In genomic region chr5:114127374-114128349, GRCm38 (mm10) we compare ENCODE assay signal across 8 mouse cellular contexts. TPM values are rescaled to one million over a fixed set of nuclear protein-coding genes. Genes with fewer than 3 reads are reported as not detected.
DNase-seq lines count a peak whose midpoint lies in the region; ATAC-seq and TF ChIP-seq lines count a peak whose summit lies in the region.

Gene Alkbh2, minus strand, starts transcription at chr5:114128218.

- H3K36me3 ChIP-seq in lung, postnatal 0 days (ENCODE audit: insufficient read depth, low read length), result peaks cover 6% of the 10 kb centered on the region; the same call in 1 of the 2 replicates

- WGBS in lung, postnatal 0 days, result under 1% methylated on average over 63 of the region's 69 CpGs

- TF ChIP-seq CTCF in lung, postnatal 0 days (IDR thresholded peaks at IDR 0.05), result peak; percentile 98

- no peaks in the 10 kb centered on the region for H3K9me3 ChIP-seq in lung, postnatal 0 days (ENCODE audit: low read length)

- peak within 1 kb of the TSS; percentile 61 for H3K4me3 ChIP-seq in lung, postnatal 0 days (ENCODE audit: low read depth, low read length)

- ATAC-seq in frontal cortex, adult (ENCODE audit: low TSS enrichment), result peak; percentile 28; the same call in 1 of the 2 replicates
- peak; percentile 54 to 63 for ATAC-seq in hematopoietic stem cell, adult 5-6 weeks (replicated peaks in 1 of 2; ENCODE audit: insufficient read depth in 1 of 2, low FRiP score in 2 of 2, low TSS enrichment in 1 of 2, low read depth in 1 of 2, poor library complexity in 2 of 2, severe bottlenecking in 2 of 2)
- ATAC-seq in lung, postnatal 0 days, result peak; percentile 24

- peak within 1 kb of the TSS; percentile 77 for H3K27ac ChIP-seq in lung, postnatal 0 days (ENCODE audit: low read length)

- H3K4me2 ChIP-seq in lung, postnatal 0 days (replicated peaks; ENCODE audit: low read depth, low read length), result peak within 1 kb of the TSS; percentile 97

- H3K9ac ChIP-seq in lung, postnatal 0 days (replicated peaks; ENCODE audit: low read depth), result peak within 1 kb of the TSS; percentile 39

- peak; percentile 86 for DNase-seq in MN1 (ENCODE audit: low spot score)
- DNase-seq in cerebellum, adult 9-10 months, result peak; percentile 84
- DNase-seq in layer of hippocampus, adult 9-11 months, result peak; percentile 67
- DNase-seq in lung, postnatal 0 days (ENCODE audit: low spot score), result peak; percentile 76
- DNase-seq in ovary, postnatal 14 days (ENCODE audit: low spot score), result peak; percentile 81
- DNase-seq in thymus, postnatal 25 days, result peak; percentile 90

- H3K4me1 ChIP-seq in lung, postnatal 0 days (ENCODE audit: insufficient read depth, low read depth, low read length), result peaks cover 4% of the 10 kb centered on the region; the same call in 1 of the 2 replicates

- no peaks in the 10 kb centered on the region for H3K27me3 ChIP-seq in lung, postnatal 0 days (replicated peaks; ENCODE audit: insufficient read depth, low read length)

- TF ChIP-seq EP300 in lung, postnatal 0 days (IDR thresholded peaks at IDR 0.05), result no peak

RNA-seq across cellular contexts. Expression of gene Alkbh2, which starts in this region (rescaled TPM):
- 9.3 and 13.7 TPM in 2 replicates for total RNA-seq in hematopoietic stem cell, adult 5-6 weeks (2017)
- 4.1 and 4.3 TPM in 2 replicates for polyA plus RNA-seq in lung, postnatal 0 days (2015; fragmentation: Nextera tagmentation; extraction: Ambion mirVana)

Comparison
In these comparisons a context has a peak if more than half of its experiments do, and no peak if none do; other contexts are left out.
1. Peak in every context shown above with its lines: DNase-seq, ATAC-seq, H3K4me3 ChIP-seq and H3K27ac ChIP-seq.